Mouse (Mus musculus): ENCODE measurements around the gene Rufy3. TPM values are rescaled to one million over a fixed set of nuclear protein-coding genes. Genes with fewer than 3 reads are reported as not detected.

The Rufy3 gene
- total RNA-seq, 2 experiments from 2014 or later = 170 to 191 TPM

DNA sequence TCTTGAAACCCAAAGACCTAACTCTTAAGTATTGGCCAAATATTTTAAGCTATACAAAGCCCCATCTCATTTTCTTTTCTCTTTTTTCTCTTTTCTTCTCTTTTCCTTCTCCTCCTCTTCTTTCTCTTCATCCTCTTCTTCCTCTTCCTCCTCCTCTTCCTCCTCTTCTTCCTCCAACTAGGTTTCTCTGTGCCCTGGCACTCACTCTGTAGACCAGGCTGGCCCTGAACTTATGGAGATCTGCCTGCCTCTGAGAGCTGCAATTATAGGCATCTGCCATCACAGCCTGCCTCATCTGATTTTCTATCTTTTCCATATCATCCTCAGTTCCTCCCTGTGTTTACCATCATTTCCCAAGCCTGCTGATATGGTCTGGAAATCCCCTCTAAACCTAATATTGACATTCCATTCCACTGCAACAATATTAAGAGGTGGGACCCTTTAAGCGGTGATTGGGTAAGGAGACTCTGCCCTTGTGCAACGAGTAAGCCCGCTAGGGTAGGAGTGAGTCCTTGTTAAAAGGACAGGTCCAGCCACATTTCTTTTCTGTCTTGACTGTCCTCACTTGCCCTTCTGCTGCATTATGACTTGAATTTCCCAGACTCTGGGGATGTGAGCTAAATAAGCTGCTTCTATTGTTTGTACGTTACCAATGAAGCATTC, 134.5 kb downstream of the Rufy3 start:
- intact Hi-C loops (cut with DNase I) = loop anchor here (10.0 kb wide), 1 partner anchor 685 kb away; no protein-coding TSS in a partner anchor
- DNase-seq (ENCODE audit: low spot score in 2 of 2) = no peak

Other genes starting within 250 kb of the Rufy3 start
- gene Prol1, start 247.7 kb upstream of the Rufy3 start, total RNA-seq (2021) = not detected
- not detected for gene Amtn, start 188.9 kb upstream of the Rufy3 start, total RNA-seq (2021)
- not detected for gene Ambn, start 109.0 kb upstream of the Rufy3 start, total RNA-seq (2021)
- not detected for gene Enam, start 77.1 kb upstream of the Rufy3 start, total RNA-seq (2021)
- gene Jchain, start 37.1 kb upstream of the Rufy3 start, total RNA-seq (2021) = under 1 TPM; 0.30 to 0.50 TPM
- 10 to 100 TPM; 24.5 to 25.1 TPM for gene Utp3, start 10.6 kb upstream of the Rufy3 start, total RNA-seq (2021)
- 100 to 1,000 TPM in 1 of 2 experiments, 10 to 100 TPM in 1; 97.4 to 104 TPM for gene Grsf1, start 111.1 kb downstream of the Rufy3 start, total RNA-seq (2021)
- gene Mob1b, start 155.8 kb downstream of the Rufy3 start, total RNA-seq (2021) = 10 to 100 TPM; 26.1 to 32.6 TPM
- 10 to 100 TPM; 15.0 to 16.0 TPM for gene Dck, start 200.0 kb downstream of the Rufy3 start, total RNA-seq (2021)